Mouse (Mus musculus) T-helper 17 cell (primary cell): ENCODE data around the gene Gm8334.

Source experiments
- in situ Hi-C, 2 experiments: fragments of 300-600 bp; cut with MboI, MseI; formaldehyde crosslinking; loops; 1 replicate in 1 of 2; 2 replicates in 1 of 2; pipeline ENCODE4 v1.15.1; 2025; ENCODE audit warnings: high pct_unique_total_duplicates in 2 of 2

The Gm8334 gene

DNA sequence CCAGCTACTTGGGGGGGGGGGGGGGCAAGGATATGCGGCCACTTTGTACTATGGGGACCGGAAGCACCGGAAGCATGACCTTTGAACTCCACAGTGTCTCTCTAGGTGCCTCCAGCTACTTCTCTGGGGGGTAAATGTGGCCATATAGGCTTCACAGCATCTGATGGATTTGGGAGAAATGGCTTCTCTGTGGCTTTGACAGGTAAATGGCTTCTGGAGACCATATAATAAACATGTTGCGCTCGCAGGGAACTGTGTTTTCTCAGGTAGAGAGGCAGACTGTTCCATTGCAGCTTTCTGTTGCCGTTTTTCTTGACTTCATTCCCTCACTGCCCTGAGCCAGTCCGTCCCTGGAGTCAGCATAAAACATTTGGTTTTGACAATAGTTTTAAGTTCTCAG, at the start of gene Gm8334:
TSS of gene Gm8334 (minus strand) at position 101 of the 400 bp plus-strand sequence.
- in situ Hi-C loops: loop anchor here (10.0 to 25.0 kb wide), 2 partner anchors 597 to 780 kb away; no protein-coding TSS in a partner anchor

DNA sequence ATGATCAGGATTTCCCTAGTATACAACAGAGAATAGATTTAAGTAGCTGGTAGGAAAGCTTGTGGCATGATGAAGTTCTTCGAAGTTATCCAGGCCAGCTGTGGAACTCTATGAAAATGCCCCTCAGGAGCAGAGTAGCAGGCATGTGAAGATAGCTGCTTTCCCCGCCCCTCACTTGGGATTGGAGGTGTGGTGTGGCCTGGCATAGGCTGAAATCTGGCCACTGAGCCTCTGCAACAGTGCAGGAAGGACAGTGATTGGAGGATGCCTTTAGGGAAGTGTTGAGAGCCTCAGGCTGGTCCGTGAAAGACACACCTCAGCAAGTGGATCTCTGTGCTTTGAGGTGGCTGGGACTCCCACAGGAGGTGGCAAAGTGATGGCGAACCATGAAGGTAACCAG, 48.3 kb upstream of the Gm8334 start, which contains the start of gene Gm15127:
TSS of gene Gm15127 (plus strand) at position 301 of the 400 bp plus-strand sequence.
- in situ Hi-C loops: loop anchor here in 1 of 2 experiments (5.0 to 25.0 kb wide), 3 partner anchors 496 to 1274 kb away; partner anchors contain the start of genes Gm10439 and Gm15091
